Mouse (Mus musculus): ENCODE results near the gene Rsc1a1. TPM values are rescaled to one million over a fixed set of nuclear protein-coding genes. Genes with fewer than 3 reads are reported as not detected.

Rsc1a1 gene
- polyA plus RNA-seq, 1 experiment from 2014 or later: 0.82 TPM

GRCm38 (mm10) chr4:141704625-141705024 lies 19.2 kb upstream of the Rsc1a1 start:
- no peak overlapping the region for H3K9ac ChIP-seq
- no peak overlapping the region for H3K27ac ChIP-seq (ENCODE audit: poor library complexity, severe bottlenecking)
- H3K9me3 ChIP-seq (replicated peaks): no peaks in the 10 kb centered on the region
- 92% methylated on average over 2 of the region's 2 CpGs for WGBS
- no peak for ATAC-seq (ENCODE audit: insufficient number of reproducible peaks, low FRiP score)
- no peak overlapping the region for H3K4me3 ChIP-seq
- H3K36me3 ChIP-seq: peaks cover 98% of the 10 kb centered on the region
- H3K27me3 ChIP-seq (replicated peaks): no peaks in the 10 kb centered on the region
- H3K4me2 ChIP-seq: no peak overlapping the region
- H3K4me1 ChIP-seq (replicated peaks): no peaks in the 10 kb centered on the region

GRCm38 (mm10) chr4:141694719-141695118 lies 9.3 kb upstream of the Rsc1a1 start:
- H3K9me3 ChIP-seq (replicated peaks): no peaks in the 10 kb centered on the region
- H3K4me1 ChIP-seq (replicated peaks): 0 out of 2 replicates have a peak, but pooled peaks cover 4% of the 10 kb centered on the region
- H3K36me3 ChIP-seq: peaks cover 84% of the 10 kb centered on the region
- H3K4me3 ChIP-seq: no peak overlapping the region
- H3K27me3 ChIP-seq (replicated peaks): no peaks in the 10 kb centered on the region
- WGBS: 92% methylated on average over 8 of the region's 8 CpGs
- H3K4me2 ChIP-seq: no peak overlapping the region
- no peak overlapping the region for H3K9ac ChIP-seq
- ATAC-seq (ENCODE audit: insufficient number of reproducible peaks, low FRiP score): no peak
- no peak overlapping the region for H3K27ac ChIP-seq (ENCODE audit: poor library complexity, severe bottlenecking)

- ATAC-seq (ENCODE audit: insufficient number of reproducible peaks, low FRiP score): no peak
- no peak overlapping the region for H3K9ac ChIP-seq
- H3K9me3 ChIP-seq (replicated peaks): no peaks in the 10 kb centered on the region
- H3K4me3 ChIP-seq: no peak overlapping the region
- H3K4me1 ChIP-seq (replicated peaks): peaks cover 21% of the 10 kb centered on the region
- H3K27ac ChIP-seq (ENCODE audit: poor library complexity, severe bottlenecking): no peak overlapping the region
- H3K36me3 ChIP-seq: peaks cover 85% of the 10 kb centered on the region
- no peaks in the 10 kb centered on the region for H3K27me3 ChIP-seq (replicated peaks)
- WGBS: 89% methylated on average over 8 of the region's 8 CpGs
- no peak overlapping the region for H3K4me2 ChIP-seq
These were observed 3.1 kb upstream of the Rsc1a1 start for GRCm38 (mm10) chr4:141688505-141688904.

- peaks cover 75% of the 10 kb centered on the region for H3K36me3 ChIP-seq
- no peak overlapping the region for H3K4me2 ChIP-seq
- H3K27me3 ChIP-seq (replicated peaks): no peaks in the 10 kb centered on the region
- no peak overlapping the region for H3K27ac ChIP-seq (ENCODE audit: poor library complexity, severe bottlenecking)
- 77% methylated on average over 8 of the region's 8 CpGs for WGBS
- no peak overlapping the region for H3K4me3 ChIP-seq
- no peak for ATAC-seq (ENCODE audit: insufficient number of reproducible peaks, low FRiP score)
- no peak overlapping the region for H3K9ac ChIP-seq
- no peaks in the 10 kb centered on the region for H3K9me3 ChIP-seq (replicated peaks)
- peaks cover 34% of the 10 kb centered on the region for H3K4me1 ChIP-seq (replicated peaks)
These were observed 1.1 kb upstream of the Rsc1a1 start for GRCm38 (mm10) chr4:141686525-141686924.

GRCm38 (mm10) chr4:141686093-141686492 lies 694 bp upstream of the Rsc1a1 start:
- no peaks in the 10 kb centered on the region for H3K9me3 ChIP-seq (replicated peaks)
- H3K9ac ChIP-seq: no peak overlapping the region
- H3K4me1 ChIP-seq (replicated peaks): peaks cover 36% of the 10 kb centered on the region
- H3K27ac ChIP-seq (ENCODE audit: poor library complexity, severe bottlenecking): no peak overlapping the region
- WGBS: 85% methylated on average over 3 of the region's 3 CpGs
- no peak for ATAC-seq (ENCODE audit: insufficient number of reproducible peaks, low FRiP score)
- H3K36me3 ChIP-seq: peaks cover 71% of the 10 kb centered on the region
- no peaks in the 10 kb centered on the region for H3K27me3 ChIP-seq (replicated peaks)
- no peak overlapping the region for H3K4me2 ChIP-seq
- no peak overlapping the region for H3K4me3 ChIP-seq

- H3K9ac ChIP-seq: no peak overlapping the region
- peaks cover 41% of the 10 kb centered on the region for H3K4me1 ChIP-seq (replicated peaks)
- peak overlapping the region; percentile 41 for H3K27ac ChIP-seq (ENCODE audit: poor library complexity, severe bottlenecking)
- H3K4me3 ChIP-seq: no peak overlapping the region
- no peak overlapping the region for H3K4me2 ChIP-seq
- no peaks in the 10 kb centered on the region for H3K27me3 ChIP-seq (replicated peaks)
- H3K9me3 ChIP-seq (replicated peaks): no peaks in the 10 kb centered on the region
- peaks cover 47% of the 10 kb centered on the region for H3K36me3 ChIP-seq
- no peak for ATAC-seq (ENCODE audit: insufficient number of reproducible peaks, low FRiP score)
- 57% methylated on average over 12 of the region's 12 CpGs for WGBS
These were observed 2.6 kb downstream of the Rsc1a1 start for GRCm38 (mm10) chr4:141682706-141683230.

GRCm38 (mm10) chr4:141681767-141682166 lies 3.6 kb downstream of the Rsc1a1 start:
- Histone ChIP-seq H3K27ac (ENCODE audit: poor library complexity, severe bottlenecking) (0 out of 2 replicates have a peak overlapping the region, but pooled peaks have one; percentile 2), H3K9me3 (replicated peaks) (no peaks in the 10 kb centered on the region), H3K4me3 (no peak overlapping the region), H3K4me2 (no peak overlapping the region), H3K27me3 (replicated peaks) (no peaks in the 10 kb centered on the region), H3K4me1 (replicated peaks) (peaks cover 41% of the 10 kb centered on the region), H3K9ac (no peak overlapping the region), H3K36me3 (peaks cover 42% of the 10 kb centered on the region)
- no peak for ATAC-seq (ENCODE audit: insufficient number of reproducible peaks, low FRiP score)
- 48% methylated on average over 7 of the region's 7 CpGs for WGBS

GRCm38 (mm10) chr4:141680892-141681291 lies 4.5 kb downstream of the Rsc1a1 start:
- no peak overlapping the region; the same call in 1 of the 2 replicates for H3K4me2 ChIP-seq
- H3K27ac ChIP-seq (ENCODE audit: poor library complexity, severe bottlenecking): no peak overlapping the region
- WGBS: 28% methylated on average over 12 of the region's 12 CpGs
- peaks cover 33% of the 10 kb centered on the region for H3K36me3 ChIP-seq
- peaks cover 48% of the 10 kb centered on the region for H3K4me1 ChIP-seq (replicated peaks)
- no peak overlapping the region for H3K4me3 ChIP-seq
- H3K9ac ChIP-seq: no peak overlapping the region
- ATAC-seq (ENCODE audit: insufficient number of reproducible peaks, low FRiP score): no peak
- no peaks in the 10 kb centered on the region for H3K27me3 ChIP-seq (replicated peaks)
- H3K9me3 ChIP-seq (replicated peaks): no peaks in the 10 kb centered on the region

GRCm38 (mm10) chr4:141679016-141679415 lies 6.4 kb downstream of the Rsc1a1 start:
- WGBS: 83% methylated on average over 2 of the region's 2 CpGs
- Histone ChIP-seq H3K9ac (no peak overlapping the region), H3K27me3 (replicated peaks) (no peaks in the 10 kb centered on the region), H3K4me3 (no peak overlapping the region), H3K4me1 (replicated peaks) (peaks cover 35% of the 10 kb centered on the region), H3K9me3 (replicated peaks) (no peaks in the 10 kb centered on the region), H3K4me2 (no peak overlapping the region), H3K27ac (ENCODE audit: poor library complexity, severe bottlenecking) (no peak overlapping the region), H3K36me3 (peaks cover 16% of the 10 kb centered on the region)
- ATAC-seq (ENCODE audit: insufficient number of reproducible peaks, low FRiP score): no peak

- Histone ChIP-seq H3K27ac (ENCODE audit: poor library complexity, severe bottlenecking) (no peak overlapping the region), H3K9ac (no peak overlapping the region), H3K27me3 (replicated peaks) (no peaks in the 10 kb centered on the region), H3K9me3 (replicated peaks) (no peaks in the 10 kb centered on the region), H3K4me3 (no peak overlapping the region), H3K4me2 (no peak overlapping the region), H3K4me1 (replicated peaks) (peaks cover 14% of the 10 kb centered on the region), H3K36me3 (0 out of 2 replicates have a peak, but pooled peaks cover 3% of the 10 kb centered on the region)
- no peak for ATAC-seq (ENCODE audit: insufficient number of reproducible peaks, low FRiP score)
- 70% methylated on average over 5 of the region's 5 CpGs for WGBS
These were observed 8.9 kb downstream of the Rsc1a1 start for GRCm38 (mm10) chr4:141676462-141676979.

GRCm38 (mm10) chr4:141672325-141672724 lies 13.1 kb downstream of the Rsc1a1 start:
- no peaks in the 10 kb centered on the region for H3K36me3 ChIP-seq
- ATAC-seq (ENCODE audit: insufficient number of reproducible peaks, low FRiP score): no peak
- WGBS: 66% methylated on average over 13 of the region's 13 CpGs
- peaks cover 7% of the 10 kb centered on the region; the same call in 1 of the 2 replicates for H3K4me1 ChIP-seq (replicated peaks)
- no peak overlapping the region for H3K9ac ChIP-seq
- H3K27ac ChIP-seq (ENCODE audit: poor library complexity, severe bottlenecking): no peak overlapping the region
- H3K4me3 ChIP-seq: no peak overlapping the region
- no peaks in the 10 kb centered on the region for H3K9me3 ChIP-seq (replicated peaks)
- H3K4me2 ChIP-seq: no peak overlapping the region
- no peaks in the 10 kb centered on the region for H3K27me3 ChIP-seq (replicated peaks)

- H3K27ac ChIP-seq (ENCODE audit: poor library complexity, severe bottlenecking): no peak overlapping the region
- H3K9me3 ChIP-seq (replicated peaks): no peaks in the 10 kb centered on the region
- ATAC-seq (ENCODE audit: insufficient number of reproducible peaks, low FRiP score): no peak
- 82% methylated on average over 4 of the region's 4 CpGs for WGBS
- no peak overlapping the region for H3K4me2 ChIP-seq
- H3K4me3 ChIP-seq: no peak overlapping the region
- H3K27me3 ChIP-seq (replicated peaks): no peaks in the 10 kb centered on the region
- peaks cover 6% of the 10 kb centered on the region; the same call in 1 of the 2 replicates for H3K4me1 ChIP-seq (replicated peaks)
- H3K36me3 ChIP-seq: no peaks in the 10 kb centered on the region
- H3K9ac ChIP-seq: no peak overlapping the region
These were observed 14.0 kb downstream of the Rsc1a1 start for GRCm38 (mm10) chr4:141671389-141671788.

Data from heart, embryonic 12.5 days (tissue).